Mouse (Mus musculus) MEL (cell line): ENCODE data around the gene Amotl1. TPM values are rescaled to one million over a fixed set of nuclear protein-coding genes. Genes with fewer than 3 reads are reported as not detected.

Experiments
- DNase-seq: peaks from one replicate; pipeline ENCODE4 v3.0.0; 2011; ENCODE audit warnings: low read depth, low spot score
- H3K27ac ChIP-seq: 2 replicates; pipeline ENCODE4 v1.5.1; 2012; ENCODE audit warnings: low read depth, mild to moderate bottlenecking, control low read depth, low read length, moderate library complexity; ENCODE audit not compliant: control insufficient read depth
- H3K27me3 ChIP-seq, 2 experiments: fragments of 150-350 bp in 1 of 2; sonication (generic) in 1 of 2; 2 replicates each; pipeline ENCODE4 v1.6.1; 2012; ENCODE audit warnings: low read length in 2 of 2, mild to moderate bottlenecking in 2 of 2, improper control_type of control experiment in 1 of 2, moderate library complexity in 1 of 2; ENCODE audit not compliant: insufficient read depth in 2 of 2, control insufficient read depth in 1 of 2
- H3K36me3 ChIP-seq, 2 experiments: 2 replicates each; pipeline ENCODE4 v1.6.1; 2012 to 2014; ENCODE audit warnings: low read length in 2 of 2, improper control_type of control experiment in 1 of 2, inconsistent platforms in 1 of 2, mild to moderate bottlenecking in 1 of 2; ENCODE audit not compliant: insufficient read depth in 2 of 2, control insufficient read depth in 1 of 2
- H3K4me1 ChIP-seq, 2 experiments: fragments of 150-350 bp in 1 of 2; sonication (generic) in 1 of 2; 2 replicates each; pipeline ENCODE4 v1.6.1; 2012; ENCODE audit warnings: low read length in 2 of 2, improper control_type of control experiment in 1 of 2, mild to moderate bottlenecking in 1 of 2; ENCODE audit not compliant: insufficient read depth in 2 of 2, control insufficient read depth in 1 of 2
- H3K4me3 ChIP-seq, 2 experiments: fragments of 150-350 bp in 1 of 2; sonication (generic) in 1 of 2; 2 replicates each; pipeline ENCODE4 v1.5.1; 2012; ENCODE audit warnings: low read depth in 2 of 2, low read length in 2 of 2, mild to moderate bottlenecking in 2 of 2, moderate library complexity in 2 of 2, control low read depth in 1 of 2, improper control_type of control experiment in 1 of 2; ENCODE audit not compliant: control insufficient read depth in 1 of 2, insufficient read depth in 1 of 2
- H3K79me2 ChIP-seq: 2 replicates; pipeline ENCODE4 v1.6.1; 2012; ENCODE audit warnings: mild to moderate bottlenecking, low read length, moderate library complexity; ENCODE audit not compliant: control insufficient read depth, poor library complexity, insufficient read depth
- H3K9ac ChIP-seq: 2 replicates; pipeline ENCODE4 v1.6.1; 2012; ENCODE audit warnings: low read depth, mild to moderate bottlenecking, control low read depth, low read length, moderate library complexity; ENCODE audit not compliant: control insufficient read depth, poor library complexity, severe bottlenecking
- H3K9me3 ChIP-seq: fragments of 150-350 bp; sonication (generic); replicated peaks from 2 replicates; pipeline ENCODE4 v1.6.1; 2012; ENCODE audit warnings: mild to moderate bottlenecking, low read length, improper control_type of control experiment, moderate library complexity; ENCODE audit not compliant: insufficient read depth
- BHLHE40 ChIP-seq: IDR thresholded peaks from 2 replicates; pipeline ENCODE4 v1.6.1; 2012; ENCODE audit warnings: low read depth, mild to moderate bottlenecking, inconsistent platforms, low read length, improper control_type of control experiment, borderline replicate concordance
- CHD2 ChIP-seq: IDR thresholded peaks from 2 replicates; pipeline ENCODE4 v1.6.1; 2011; ENCODE audit warnings: low read length, improper control_type of control experiment
- E2F4 ChIP-seq: IDR thresholded peaks from 2 replicates; pipeline ENCODE4 v1.6.1; 2011; ENCODE audit warnings: low read depth, low read length, improper control_type of control experiment, borderline replicate concordance
- ETS1 ChIP-seq: IDR thresholded peaks from 2 replicates; pipeline ENCODE4 v1.6.1; 2012; ENCODE audit warnings: low read depth, mild to moderate bottlenecking, inconsistent platforms, low read length, improper control_type of control experiment, moderate library complexity
- JUND ChIP-seq: IDR thresholded peaks from 2 replicates; pipeline ENCODE4 v1.6.1; 2011; ENCODE audit warnings: low read depth, mild to moderate bottlenecking, improper control_type of control experiment, low read length
- KAT2A ChIP-seq: conservative IDR thresholded peaks from 2 replicates; pipeline ENCODE4 v1.6.1; 2012; ENCODE audit warnings: low read depth, low read length, improper control_type of control experiment, inconsistent platforms
- MAFK ChIP-seq: IDR thresholded peaks from 2 replicates; pipeline ENCODE4 v1.6.1; 2011; ENCODE audit warnings: low read depth, mild to moderate bottlenecking, low read length, improper control_type of control experiment, borderline replicate concordance
- MEF2A ChIP-seq: IDR thresholded peaks from 2 replicates; pipeline ENCODE4 v1.6.1; 2014; ENCODE audit warnings: low read depth, mild to moderate bottlenecking, inconsistent platforms, low read length, improper control_type of control experiment; ENCODE audit not compliant: poor library complexity, insufficient replicate concordance, severe bottlenecking; ENCODE audit errors: extremely low read depth
- MYC ChIP-seq: IDR thresholded peaks from 2 replicates; pipeline ENCODE4 v1.6.1; 2011; ENCODE audit warnings: low read depth, mild to moderate bottlenecking, low read length, improper control_type of control experiment, moderate library complexity
- POLR2A ChIP-seq, 2 experiments: IDR thresholded peaks; 2 replicates each; pipeline ENCODE4 v1.6.1; 2011 to 2012; ENCODE audit warnings: low read length in 2 of 2, mild to moderate bottlenecking in 2 of 2, control low read depth in 1 of 2, improper control_type of control experiment in 1 of 2, low read depth in 1 of 2, moderate library complexity in 1 of 2; ENCODE audit not compliant: control insufficient read depth in 1 of 2, insufficient read depth in 1 of 2, poor library complexity in 1 of 2
- RCOR1 ChIP-seq: IDR thresholded peaks from 2 replicates; pipeline ENCODE4 v1.6.1; 2012; ENCODE audit warnings: low read depth, mild to moderate bottlenecking, inconsistent platforms, low read length, improper control_type of control experiment
- SMC3 ChIP-seq: IDR thresholded peaks from 2 replicates; pipeline ENCODE4 v1.6.1; 2011; ENCODE audit warnings: low read depth, low read length, improper control_type of control experiment
- TAL1 ChIP-seq: IDR thresholded peaks from 2 replicates; pipeline ENCODE4 v1.6.1; 2012; ENCODE audit warnings: mild to moderate bottlenecking, inconsistent platforms, low read length, moderate library complexity, mixed read lengths
- TBP ChIP-seq: IDR thresholded peaks from 2 replicates; pipeline ENCODE4 v1.8.0; 2011; ENCODE audit warnings: low read depth, low read length, improper control_type of control experiment
- TCF12 ChIP-seq: IDR thresholded peaks from 2 replicates; pipeline ENCODE4 v1.6.1; 2014; ENCODE audit warnings: low read depth, mild to moderate bottlenecking, inconsistent platforms, low read length, improper control_type of control experiment, moderate library complexity
- UBTF ChIP-seq: IDR thresholded peaks from 2 replicates; pipeline ENCODE4 v1.6.1; 2012; ENCODE audit warnings: low read depth, mild to moderate bottlenecking, inconsistent platforms, low read length, improper control_type of control experiment, moderate library complexity, borderline replicate concordance; ENCODE audit not compliant: insufficient read depth
- USF1 ChIP-seq: IDR thresholded peaks from 2 replicates; pipeline ENCODE4 v1.6.1; 2014; ENCODE audit warnings: low read depth, mild to moderate bottlenecking, inconsistent platforms, low read length, improper control_type of control experiment, moderate library complexity
- USF2 ChIP-seq, 2 experiments: IDR thresholded peaks; 2 replicates each; pipeline ENCODE4 v1.6.1; 2011 to 2012; ENCODE audit warnings: improper control_type of control experiment in 2 of 2, low read length in 2 of 2, borderline replicate concordance in 1 of 2, inconsistent platforms in 1 of 2, low read depth in 1 of 2, mild to moderate bottlenecking in 1 of 2; ENCODE audit not compliant: insufficient read depth in 1 of 2
- ZKSCAN1 ChIP-seq: IDR thresholded peaks from 2 replicates; pipeline ENCODE4 v1.6.1; 2012; ENCODE audit warnings: low read depth, mild to moderate bottlenecking, inconsistent platforms, low read length, improper control_type of control experiment, moderate library complexity
- ZMIZ1 ChIP-seq: IDR thresholded peaks from 2 replicates; pipeline ENCODE4 v1.6.1; 2012; ENCODE audit warnings: low read depth, mild to moderate bottlenecking, inconsistent platforms, low read length, improper control_type of control experiment, moderate library complexity
- polyA plus RNA-seq, 2 experiments: library from polyadenylated mRNA; stranded (reverse) in 1 of 2; unstranded in 1 of 2; fragments of >175 nt in 1 of 2; fragments of >200 nt in 1 of 2; gene quantifications; 2 replicates each; pipeline versions ENCODE4 v1.2.1 to v1.2.4; 2012; ENCODE audit warnings: low replicate concordance in 2 of 2, low read depth in 1 of 2; ENCODE audit not compliant: insufficient read length in 2 of 2, insufficient read depth in 1 of 2, missing spikeins in 1 of 2
- total RNA-seq: library from RNA; depleted of rRNA; stranded (reverse); fragments of 300-350 nt; gene quantifications from 2 replicates; pipeline ENCODE4 v1.2.3, GENCODE M21; 2012

Amotl1 gene
- total and polyA plus RNA-seq, 3 experiments: 7.4 to 9.3 TPM; not detected in 1

- no peak for TF ChIP-seq ZKSCAN1
- no peak for TF ChIP-seq E2F4
- TF ChIP-seq KAT2A: no peak
- TF ChIP-seq USF1: no peak
- TF ChIP-seq TAL1: no peak
- no peak for TF ChIP-seq USF2 (IDR thresholded peaks at IDR 0.05; ENCODE audit: borderline replicate concordance in 1 of 2, insufficient read depth in 1 of 2, low read depth in 1 of 2, low read length in 2 of 2)
- TF ChIP-seq TBP: no peak
- TF ChIP-seq BHLHE40: no peak
- no peak for TF ChIP-seq MEF2A
- TF ChIP-seq SMC3: no peak
- no peak for TF ChIP-seq POLR2A (IDR thresholded peaks at IDR 0.05; ENCODE audit: control insufficient read depth in 1 of 2, insufficient read depth in 1 of 2, low read depth in 1 of 2, low read length in 2 of 2, poor library complexity in 1 of 2)
- no peak for TF ChIP-seq MYC
- TF ChIP-seq ETS1: no peak
- no peak for TF ChIP-seq MAFK
- TF ChIP-seq CHD2: no peak
- TF ChIP-seq ZMIZ1: no peak
- TF ChIP-seq, all 39 proteins: peak for 0
- Histone ChIP-seq H3K4me1 (no peaks in the 10 kb centered on the region), H3K9ac (no peak overlapping the region), H3K79me2 (no peaks in the 10 kb centered on the region), H3K4me3 (no peak overlapping the region), H3K36me3 (no peaks in the 10 kb centered on the region), H3K27me3 (peaks cover 15 to 19% of the 10 kb centered on the region in 2 experiments), H3K27ac (no peak overlapping the region), H3K9me3 (no peaks in the 10 kb centered on the region)
- DNase-seq: no peak
Measured at GRCm38 (mm10) chr9:14668382-14668781, 23.5 kb upstream of the Amotl1 start.

GRCm38 (mm10) chr9:14666071-14666470 is 21.2 kb upstream of the Amotl1 start:
- no peak overlapping the region for H3K4me3 ChIP-seq
- no peak overlapping the region for H3K27ac ChIP-seq
- DNase-seq: no peak
- H3K79me2 ChIP-seq: no peaks in the 10 kb centered on the region
- peaks cover 21 to 24% of the 10 kb centered on the region in 2 experiments for H3K27me3 ChIP-seq
- H3K36me3 ChIP-seq: no peaks in the 10 kb centered on the region
- no peaks in the 10 kb centered on the region for H3K4me1 ChIP-seq
- no peaks in the 10 kb centered on the region for H3K9me3 ChIP-seq
- TF ChIP-seq UBTF: no peak
- no peak for TF ChIP-seq CHD2
- TF ChIP-seq TAL1: no peak
- no peak for TF ChIP-seq MAFK
- no peak for TF ChIP-seq JUND
- no peak for TF ChIP-seq TCF12
- no peak for TF ChIP-seq USF2 (IDR thresholded peaks at IDR 0.05; ENCODE audit: borderline replicate concordance in 1 of 2, insufficient read depth in 1 of 2, low read depth in 1 of 2, low read length in 2 of 2)
- TF ChIP-seq RCOR1: no peak
- H3K9ac ChIP-seq: no peak overlapping the region
